Mouse (Mus musculus) regulatory T cell (primary cell): Measurements from ENCODE around the gene Mta3.

Source experiments
- in situ Hi-C: fragments of 300-600 bp; cut with MboI, MseI; formaldehyde crosslinking; loops from one replicate; pipeline ENCODE4 v1.15.1; 2025; ENCODE audit warnings: high pct_unique_total_duplicates

Gene Mta3

DNA sequence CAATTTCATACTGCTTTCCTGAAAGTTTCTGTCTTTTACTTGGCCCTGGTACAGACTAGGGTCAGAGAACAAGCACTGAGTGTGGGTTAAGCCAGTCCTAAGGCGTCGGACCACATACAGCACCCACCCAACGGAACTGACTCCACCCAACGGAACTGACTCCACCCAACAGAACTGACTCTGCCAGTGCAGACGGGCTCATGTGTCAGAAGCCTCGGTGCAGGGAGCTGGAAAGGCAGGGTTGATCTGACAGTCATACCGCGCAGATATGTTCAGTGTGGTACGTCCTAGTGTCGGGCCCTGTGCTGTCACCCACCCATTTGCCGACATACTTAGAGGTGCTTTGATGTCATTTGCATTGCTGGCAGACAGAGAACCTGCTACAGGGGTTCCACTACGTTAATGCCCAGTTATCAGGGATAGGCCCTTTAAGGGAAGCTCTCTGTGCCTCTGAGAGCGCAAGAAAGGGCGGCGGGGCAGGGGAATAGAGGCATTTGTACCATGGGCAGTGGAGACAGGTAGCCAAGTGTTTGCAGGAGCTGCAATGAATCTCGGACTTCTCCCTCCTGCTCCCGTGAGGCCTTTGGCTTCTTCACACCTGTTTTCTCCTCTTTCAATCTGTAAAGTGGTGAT, 103.3 kb downstream of the Mta3 start:
- in situ Hi-C loops: no loop called here

DNA sequence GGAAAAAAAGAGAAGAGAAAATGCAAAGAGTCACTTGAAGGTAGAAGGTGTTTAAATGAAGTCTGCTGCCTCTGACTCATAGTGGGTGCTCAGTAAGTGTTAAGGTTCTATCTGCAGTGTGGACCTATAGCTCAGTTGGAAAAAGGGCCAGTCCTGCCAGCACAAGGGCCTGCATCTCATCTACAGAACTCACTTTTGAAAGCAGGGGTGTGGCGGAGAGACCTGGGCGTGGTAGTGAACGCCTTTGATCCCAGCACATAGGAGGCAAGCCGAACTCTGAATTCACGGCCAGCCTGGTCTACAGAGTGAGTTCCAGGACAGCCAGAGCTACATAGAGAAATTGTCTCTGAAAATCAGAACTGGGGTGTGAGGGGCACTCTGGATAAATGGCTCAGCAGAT, 104.3 kb downstream of the Mta3 start:
- in situ Hi-C loops: no loop called here

DNA sequence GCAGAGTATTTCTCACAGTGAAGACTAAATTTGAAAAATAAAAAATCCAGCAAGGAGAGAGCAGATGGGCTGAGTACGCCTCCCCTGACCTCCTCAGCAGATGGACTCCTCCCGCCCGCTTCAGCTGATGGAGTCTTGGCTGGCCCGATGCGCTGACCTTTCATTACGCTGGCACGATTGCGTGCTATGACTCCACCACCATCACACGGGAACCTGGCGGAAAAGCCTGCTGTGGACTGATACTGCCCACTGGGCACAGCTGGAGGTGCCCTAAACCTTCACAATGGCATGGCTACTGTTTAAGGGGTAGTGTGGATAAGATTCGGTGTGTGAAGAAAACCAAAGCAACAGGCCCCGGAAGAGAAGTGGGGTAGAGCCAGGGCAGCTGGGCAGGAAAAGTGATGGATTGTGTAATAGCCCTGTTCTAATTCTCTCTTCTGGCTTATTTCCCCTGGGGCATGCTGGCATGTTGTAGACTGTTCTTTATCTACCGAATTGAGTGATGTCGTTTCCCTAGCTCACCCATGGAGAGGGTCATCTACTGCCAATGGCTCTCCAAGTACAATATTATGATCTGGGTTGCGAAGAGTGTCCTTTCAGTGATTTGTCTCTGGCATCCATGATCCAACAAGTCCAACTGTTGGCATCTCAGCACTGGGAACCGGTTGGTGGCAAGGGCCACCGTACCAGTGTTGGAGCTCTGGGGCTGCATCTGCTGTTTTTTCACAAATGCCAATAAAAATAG, 106.4 kb downstream of the Mta3 start:
- in situ Hi-C loops: no loop called here

DNA sequence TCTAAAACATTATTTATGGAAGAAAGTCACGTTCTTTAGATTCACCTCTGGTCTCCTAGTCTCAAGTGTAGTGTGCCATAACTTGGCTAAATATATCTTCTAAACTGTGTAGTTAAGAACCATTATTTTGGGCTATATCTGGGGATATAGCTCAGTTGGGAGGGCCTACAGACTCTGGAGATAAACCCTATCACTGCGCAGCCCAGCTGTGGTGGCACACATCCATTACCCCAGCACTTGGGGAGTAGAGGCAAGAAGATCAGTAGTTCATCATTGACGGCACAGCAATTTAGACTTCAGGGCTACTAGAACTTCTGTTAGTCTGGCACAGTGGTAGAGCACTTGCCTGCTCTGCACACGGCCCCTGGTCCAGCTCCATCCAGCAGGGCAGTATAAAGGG, 107.1 kb downstream of the Mta3 start:
- in situ Hi-C loops: no loop called here

DNA sequence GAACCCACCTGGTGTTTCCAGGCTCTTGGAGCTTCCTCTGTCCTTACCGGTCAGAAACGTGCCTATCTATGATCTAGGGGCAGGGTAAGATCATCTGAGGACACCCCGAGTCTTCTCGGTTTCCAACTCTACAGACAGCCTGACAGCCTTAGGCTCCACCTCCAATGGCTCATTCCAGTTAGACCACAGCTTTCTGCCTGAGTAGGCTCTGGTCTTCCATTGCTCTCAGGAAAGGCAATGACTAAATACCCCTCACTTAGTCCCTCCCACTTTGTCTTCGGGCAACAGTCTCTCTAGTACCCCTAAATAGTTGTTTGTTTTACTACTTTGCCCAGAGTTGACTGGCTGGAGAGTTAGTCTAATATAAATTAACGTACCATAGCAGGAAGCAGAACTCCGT, 111.0 kb downstream of the Mta3 start:
- in situ Hi-C loops: no loop called here

DNA sequence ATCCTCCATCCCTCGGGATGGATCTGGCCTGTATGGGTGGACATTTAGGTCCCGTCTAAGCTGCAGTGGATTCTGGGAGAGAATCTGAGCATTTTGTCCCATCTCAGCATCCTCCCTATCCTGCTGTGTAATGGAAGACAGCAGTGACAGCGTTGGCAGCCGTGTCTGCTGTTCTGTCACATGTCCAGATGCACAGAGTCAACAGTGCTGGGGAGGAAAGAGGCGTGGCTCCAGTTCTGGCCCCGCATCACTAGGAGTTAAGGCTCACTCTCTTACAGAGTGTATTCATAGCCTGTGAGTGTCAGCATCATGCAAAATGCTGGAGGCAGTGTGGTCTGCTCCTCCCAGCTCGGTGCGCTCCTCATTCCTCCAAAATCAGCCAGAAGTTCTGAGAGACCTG, 113.5 kb downstream of the Mta3 start:
- in situ Hi-C loops: no loop called here

DNA sequence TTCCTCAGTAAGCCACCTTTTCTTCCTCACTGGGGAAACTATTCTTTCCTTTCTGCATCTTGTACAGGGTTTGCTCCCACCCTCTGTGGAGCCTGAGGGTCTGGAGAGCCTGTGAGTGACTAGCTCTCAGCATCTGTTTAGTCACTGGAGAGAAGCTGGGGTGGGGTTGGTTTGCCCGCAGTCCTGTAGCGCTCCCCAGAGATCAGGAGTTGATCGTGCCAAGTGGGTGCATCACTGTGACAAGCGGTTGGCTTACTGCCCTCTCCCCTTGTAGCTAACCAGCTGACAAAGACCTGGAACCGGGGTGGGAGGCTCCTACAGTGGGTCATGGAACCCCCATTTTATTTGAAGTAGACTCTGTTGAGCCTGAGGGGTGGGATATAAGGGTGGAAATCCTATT, 114.7 kb downstream of the Mta3 start:
- in situ Hi-C loops: no loop called here

DNA sequence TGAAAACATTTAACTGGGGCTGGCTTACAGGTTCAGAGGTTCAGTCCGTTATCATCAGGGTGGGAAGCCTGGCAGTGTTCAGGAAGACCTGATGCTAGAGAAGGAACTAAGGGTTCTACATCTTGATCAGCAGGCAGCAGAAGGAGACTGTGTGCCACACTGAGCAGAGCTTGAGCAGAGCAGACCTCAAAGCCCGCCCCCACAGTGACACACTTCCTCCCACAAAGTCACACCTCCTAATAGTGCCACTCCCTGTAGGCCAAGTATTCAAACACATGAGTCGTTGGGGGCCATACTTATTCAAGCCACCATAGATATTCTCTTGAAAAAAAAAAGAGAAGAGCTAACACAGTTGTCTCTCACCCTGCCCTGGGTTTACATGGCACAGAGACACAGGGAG, 115.9 kb downstream of the Mta3 start:
- in situ Hi-C loops: no loop called here

DNA sequence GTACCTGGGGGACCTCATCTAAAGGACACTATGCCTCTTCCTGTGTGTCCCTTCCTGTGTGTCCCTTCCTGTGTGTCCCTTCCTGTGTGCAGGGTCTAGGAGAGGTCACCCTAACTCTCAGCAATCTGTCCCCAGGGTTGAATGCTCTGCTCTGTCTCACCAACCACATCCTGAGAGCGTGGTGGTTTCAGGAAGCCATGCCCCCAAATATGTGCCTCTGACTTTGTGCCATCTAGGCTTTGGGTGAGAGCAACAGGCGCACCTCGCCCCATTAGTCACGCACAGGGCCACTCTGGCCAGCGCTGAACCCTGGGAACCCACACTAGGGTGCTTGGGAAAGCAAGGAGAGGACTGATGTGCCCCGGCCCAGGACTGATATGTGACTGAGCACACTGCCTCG, 117.9 kb downstream of the Mta3 start:
- in situ Hi-C loops: no loop called here

DNA sequence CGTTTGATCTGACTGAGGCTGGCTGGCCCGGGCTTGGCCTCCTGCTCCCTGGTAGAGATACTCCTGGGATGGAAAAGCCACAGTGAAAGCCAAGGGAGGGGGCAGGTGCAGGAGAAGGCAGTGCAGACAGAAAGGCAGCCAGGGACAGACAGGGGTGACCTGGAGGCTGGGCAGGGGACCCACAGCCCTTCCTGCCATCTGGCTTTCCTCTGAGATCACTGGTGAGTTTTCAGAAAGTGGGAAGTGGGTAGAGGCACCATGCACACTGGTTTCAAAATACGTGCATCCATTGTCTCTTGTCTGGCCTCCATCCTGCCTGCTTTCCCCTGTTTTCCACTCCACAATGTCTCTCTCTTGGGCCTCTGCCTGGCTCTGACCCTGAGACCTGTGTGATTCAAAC, 123.4 kb downstream of the Mta3 start:
- in situ Hi-C loops: no loop called here

DNA sequence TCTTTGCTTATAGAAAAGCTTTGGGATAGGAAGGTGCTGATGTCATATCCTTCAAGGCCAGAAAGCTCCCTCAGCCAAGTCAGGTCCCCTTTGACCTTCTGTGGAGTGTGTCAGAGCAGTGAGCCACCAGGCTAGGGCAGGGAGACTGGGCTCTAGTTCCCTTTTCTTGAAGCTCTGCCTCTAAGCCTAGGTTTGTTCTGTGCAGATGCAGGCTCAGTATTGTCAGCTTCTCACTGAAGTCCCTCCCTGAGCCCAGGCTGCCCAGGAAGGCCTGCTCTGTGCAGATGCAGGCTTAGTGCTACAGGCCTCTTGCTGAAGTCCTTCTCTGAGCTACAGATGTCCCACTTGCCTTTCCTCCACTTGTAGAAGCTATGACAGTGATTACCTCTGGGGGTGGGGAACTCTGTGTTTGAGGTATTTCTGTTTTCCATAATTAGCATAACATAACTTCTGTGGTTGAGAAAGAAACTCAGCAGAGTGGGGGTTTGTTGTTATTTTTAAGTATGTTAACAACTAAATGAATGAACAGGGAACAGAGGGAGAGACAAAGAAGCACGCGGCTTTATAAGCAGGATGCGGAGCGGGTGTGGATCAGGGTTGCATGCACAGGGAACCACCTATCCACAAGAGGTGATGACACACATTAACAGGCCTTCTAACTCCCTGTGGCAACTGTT, 124.8 kb downstream of the Mta3 start:
- in situ Hi-C loops: no loop called here

DNA sequence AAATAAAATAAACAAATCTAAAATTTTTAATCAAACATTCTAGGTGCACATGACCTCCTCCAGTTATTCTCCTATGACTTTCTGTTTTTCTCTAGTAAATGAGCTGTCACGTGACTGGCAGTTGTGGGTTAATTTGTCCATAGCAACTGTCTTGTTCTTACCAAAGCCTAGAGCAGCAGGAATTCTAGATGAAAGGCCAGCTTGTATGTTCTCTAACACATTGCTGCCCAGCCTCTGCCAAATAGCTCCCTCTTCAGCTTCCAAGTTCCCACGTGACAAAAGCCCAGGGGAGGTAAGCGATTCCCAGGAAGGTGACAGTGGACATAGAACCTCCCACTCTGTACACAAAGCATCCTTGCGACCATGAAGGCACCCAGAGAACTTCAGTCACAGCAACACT, 128.2 kb downstream of the Mta3 start:
- in situ Hi-C loops: no loop called here

DNA sequence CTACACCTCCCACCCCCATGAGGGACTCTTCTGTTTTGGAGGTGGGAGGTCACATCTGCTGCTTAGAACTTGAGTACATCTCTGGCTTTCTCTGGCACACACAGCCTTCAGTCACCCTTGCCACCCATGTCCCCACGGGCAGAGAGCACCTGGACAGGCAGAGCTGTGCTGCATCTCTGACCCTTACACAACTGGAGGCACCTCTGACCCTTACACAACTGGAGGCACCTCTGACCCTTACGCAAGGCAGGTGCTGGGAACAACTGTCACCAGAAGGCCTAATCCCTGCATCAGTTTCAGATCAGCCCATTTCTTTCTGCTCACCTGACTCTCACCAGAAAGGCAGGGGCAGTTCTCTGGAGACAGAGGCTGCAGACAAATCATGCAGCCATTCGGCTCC, 130.1 kb downstream of the Mta3 start:
- in situ Hi-C loops: no loop called here

DNA sequence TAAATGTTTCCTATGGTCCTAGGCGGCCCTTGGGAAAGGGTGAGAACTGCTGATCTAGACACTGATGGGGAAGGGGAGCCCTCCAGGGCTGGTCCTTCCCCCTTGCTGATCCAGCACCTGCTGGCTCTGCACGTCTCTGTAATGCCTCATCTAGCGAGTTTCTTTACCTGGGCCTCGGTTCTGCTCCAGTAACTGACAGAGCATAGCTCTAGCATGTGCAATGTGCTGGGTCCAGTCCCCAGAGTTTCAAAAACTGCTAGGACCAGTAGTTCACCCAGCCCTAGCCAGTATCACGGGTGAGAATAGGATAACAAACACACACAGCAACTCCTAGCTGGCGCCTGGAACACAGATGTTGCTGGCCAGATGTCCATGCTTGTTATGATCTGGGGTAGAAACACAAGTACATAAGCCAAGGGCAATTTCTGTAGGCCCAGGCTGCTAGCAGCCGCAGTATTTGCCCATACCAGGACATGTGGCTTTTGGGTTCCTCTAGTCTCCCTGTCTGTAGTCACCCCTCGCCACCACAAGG, 131.8 kb downstream of the Mta3 start:
- in situ Hi-C loops: no loop called here

DNA sequence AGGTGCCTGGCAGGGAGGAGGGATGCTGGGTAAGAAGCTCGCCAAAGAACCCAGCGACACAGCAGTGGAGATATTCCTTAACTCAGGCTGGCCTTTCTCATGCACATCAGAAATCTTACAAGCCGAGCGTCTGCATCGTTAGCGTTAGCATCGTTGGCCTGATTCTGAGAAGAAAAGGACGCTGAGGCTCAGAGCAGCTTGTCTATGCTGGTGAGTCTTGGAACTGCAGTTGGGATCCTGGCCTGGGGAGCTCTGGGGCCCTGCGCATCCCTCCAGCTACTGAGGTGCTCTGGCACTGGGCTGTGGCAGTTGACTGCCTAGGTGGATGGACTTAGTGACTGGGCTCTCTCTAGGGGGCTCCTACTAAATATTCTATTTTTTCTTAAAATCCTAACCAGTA, 133.2 kb downstream of the Mta3 start:
- in situ Hi-C loops: no loop called here

DNA sequence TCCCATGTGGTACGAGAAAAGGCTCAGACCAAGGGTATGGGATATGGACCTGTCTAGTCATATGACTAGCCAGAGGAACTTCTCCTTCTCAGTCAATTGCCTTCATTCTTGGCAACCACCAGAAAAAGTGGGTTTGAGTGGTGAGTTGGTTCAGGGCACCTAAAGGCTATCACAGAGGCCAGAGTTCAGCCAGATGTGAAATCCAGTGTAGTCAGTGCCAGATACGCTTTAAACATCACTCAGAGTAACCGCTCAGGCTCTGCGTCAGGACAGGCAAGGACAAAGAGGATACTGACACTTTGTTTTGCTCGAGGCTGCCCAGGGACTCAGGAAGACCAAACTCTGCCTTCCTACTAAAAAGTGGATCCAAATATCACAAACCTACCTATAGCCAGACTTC, 135.0 kb downstream of the Mta3 start:
- in situ Hi-C loops: no loop called here

DNA sequence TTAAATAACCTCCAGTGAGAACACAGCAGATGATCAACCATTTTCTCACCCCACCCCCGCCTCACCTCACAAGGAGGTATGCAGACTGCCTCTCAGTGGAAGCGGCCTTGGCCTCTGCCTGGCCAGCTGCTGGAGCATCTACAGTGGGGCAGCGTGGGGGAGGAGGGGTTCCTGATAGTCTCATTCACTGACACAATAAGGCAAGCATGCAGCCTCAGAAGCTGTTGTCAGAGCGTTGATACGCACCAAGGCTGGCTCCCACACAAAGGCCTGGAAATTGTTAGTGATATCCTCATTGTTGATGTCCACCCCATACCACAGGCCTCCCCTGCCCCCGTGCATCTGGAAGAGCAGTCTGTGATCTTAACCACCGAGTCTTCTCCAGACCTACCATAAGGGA, 137.8 kb downstream of the Mta3 start:
- in situ Hi-C loops: no loop called here

DNA sequence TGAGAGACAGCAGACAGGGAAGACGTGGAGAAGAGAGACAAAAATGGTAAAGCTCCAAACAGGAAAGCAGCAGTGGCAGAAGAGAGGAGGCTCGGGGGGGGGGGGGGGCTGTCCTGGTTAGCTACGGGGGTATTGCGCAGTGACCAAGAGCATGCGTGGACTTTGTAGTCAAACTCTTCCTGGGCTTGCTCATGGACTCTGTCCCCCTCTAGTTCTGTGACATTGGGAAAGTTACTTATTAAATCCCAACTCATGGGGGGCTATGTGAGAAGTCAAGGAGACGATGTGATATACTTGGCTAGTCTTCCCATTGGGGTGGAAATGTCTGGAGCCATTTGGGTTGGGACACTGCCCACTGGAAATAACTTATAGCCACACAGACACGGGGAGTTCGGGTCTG, 139.6 kb downstream of the Mta3 start:
- in situ Hi-C loops: no loop called here

DNA sequence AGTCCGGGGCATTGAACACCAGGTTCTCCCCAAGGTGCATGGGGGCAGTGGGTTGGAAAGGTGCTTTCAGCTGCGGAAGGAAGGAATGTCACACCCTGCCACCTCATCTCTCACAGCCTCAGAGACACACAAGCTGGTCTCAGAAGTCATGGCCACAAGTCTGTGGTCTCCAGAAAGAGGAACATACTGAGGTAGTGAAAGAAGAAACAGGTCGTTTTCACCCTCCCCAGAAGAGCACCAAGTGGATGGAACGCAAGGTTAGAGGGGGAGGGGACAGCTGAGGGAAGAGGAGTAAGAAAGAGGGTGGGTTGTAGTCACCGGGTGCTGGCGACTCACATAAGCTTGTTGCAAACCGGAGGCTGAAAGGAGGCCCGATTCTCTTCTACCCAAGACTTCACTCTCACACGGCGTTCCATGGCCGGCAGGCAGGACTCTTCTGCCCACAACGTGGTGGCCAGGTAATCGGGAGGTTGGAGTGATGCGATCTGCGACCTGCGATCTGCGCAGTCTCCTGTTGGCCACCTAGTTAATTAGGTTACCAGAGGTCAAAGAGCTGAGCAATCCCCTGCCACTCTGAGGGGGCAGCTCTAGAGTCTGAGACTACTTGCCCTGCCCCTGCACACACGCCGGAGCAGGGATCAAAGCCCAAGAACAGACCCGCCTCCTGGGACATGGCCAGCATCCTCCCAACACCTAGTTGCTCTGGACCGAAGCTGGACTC, 140.5 kb downstream of the Mta3 start:
- in situ Hi-C loops: no loop called here

DNA sequence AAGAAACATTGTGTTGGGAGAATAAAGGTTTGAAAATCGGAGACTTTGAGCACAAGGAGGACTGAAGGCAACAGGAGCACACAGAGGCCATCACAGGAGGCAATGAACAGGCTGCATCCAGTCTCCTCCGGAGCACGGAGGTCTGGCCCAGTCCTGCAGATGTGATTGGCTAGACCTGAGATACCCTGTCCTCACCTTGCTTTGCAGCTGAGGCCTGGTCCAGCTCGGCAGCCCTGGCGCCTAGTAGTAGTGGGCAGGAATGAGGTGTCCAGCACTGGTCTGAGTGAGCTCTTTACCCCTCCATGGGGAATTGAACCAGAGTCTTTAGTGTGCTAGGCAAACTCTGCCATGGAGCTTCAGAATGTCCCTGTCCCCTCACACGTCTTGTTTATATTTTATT, 141.1 kb downstream of the Mta3 start:
- in situ Hi-C loops: no loop called here

DNA sequence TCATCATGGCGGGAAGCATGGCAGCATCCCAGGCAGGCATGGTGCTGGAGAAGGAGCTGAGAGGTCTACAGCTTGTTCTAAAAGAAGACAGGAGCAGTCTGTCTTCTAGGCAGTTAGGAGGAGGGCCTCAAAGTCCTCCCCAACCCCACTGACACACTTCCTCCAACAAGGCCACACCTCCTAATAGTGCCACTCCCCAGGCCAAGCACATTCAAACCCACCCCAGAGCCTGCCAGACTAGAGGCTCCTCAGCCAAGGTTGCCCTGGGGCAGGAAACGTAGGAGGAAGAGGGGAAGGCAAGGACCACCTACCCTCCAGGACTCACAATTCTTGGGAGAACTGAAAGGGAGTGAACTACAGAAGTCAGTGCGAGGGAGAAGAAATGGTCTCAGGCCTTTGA, 141.9 kb downstream of the Mta3 start, which contains the start of gene Haao:
TSS of gene Haao (minus strand) at position 149 of the 400 bp plus-strand sequence.
- in situ Hi-C loops: no loop called here

DNA sequence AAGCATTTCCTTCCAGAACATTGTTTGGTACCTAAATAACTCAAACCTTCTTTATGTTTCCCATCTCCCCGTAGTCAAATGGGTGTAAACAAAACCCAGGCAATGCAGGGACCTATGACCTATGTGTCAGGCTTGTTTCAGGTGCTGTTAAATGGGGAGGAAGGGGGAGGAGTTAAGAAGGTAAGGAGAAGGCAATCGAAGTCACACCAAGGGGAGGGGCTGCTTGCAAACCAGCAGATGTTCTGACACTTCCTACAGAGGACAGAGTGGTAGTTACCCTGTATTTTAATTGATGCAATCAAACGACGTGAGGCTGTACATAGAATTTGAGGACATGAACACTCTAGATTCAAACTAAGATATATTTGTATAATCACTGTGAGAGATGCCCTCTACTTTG, 142.5 kb downstream of the Mta3 start:
- in situ Hi-C loops: no loop called here
